Mouse (Mus musculus): ENCODE data around the gene Entpd2. TPM values are rescaled to one million over a fixed set of nuclear protein-coding genes. Genes with fewer than 3 reads are reported as not detected.
A peak's percentile ranks its signal among the peaks of the same experiment; 100 is the strongest.
"Not testable (repeated sequence)": the region's sequence is repeated elsewhere in the genome, so short reads cannot be mapped to it uniquely, and the experiment has no call there.

The Entpd2 gene
- polyA plus RNA-seq, 1 experiment: 5.0 TPM

DNA sequence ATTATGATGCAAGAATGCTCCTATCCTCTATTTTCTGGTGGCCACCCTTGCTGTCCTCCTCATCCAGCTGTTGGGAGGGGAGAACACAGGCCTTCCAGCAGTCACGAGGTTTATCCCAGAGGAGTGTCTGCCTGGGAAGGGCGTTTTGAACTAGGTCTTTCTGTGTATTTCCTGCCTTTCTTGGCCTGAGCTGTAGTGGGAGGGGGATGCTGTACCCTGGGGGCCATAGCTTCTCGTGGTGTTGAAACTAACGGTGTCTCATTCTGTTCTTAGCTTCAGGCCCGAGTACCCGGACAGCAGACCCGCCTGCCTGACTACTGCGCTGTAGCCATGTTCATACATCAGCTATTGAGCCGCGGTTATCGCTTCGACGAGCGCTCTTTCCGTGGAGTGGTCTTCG lies 4.6 kb downstream of the Entpd2 start:
- WGBS: 21% methylated on average over 16 of the region's 16 CpGs
- no peaks in the 10 kb centered on the region for H3K36me3 ChIP-seq (ENCODE audit: control insufficient read depth, insufficient read depth, low read length)
- peaks cover 18% of the 10 kb centered on the region for H3K27me3 ChIP-seq (ENCODE audit: control insufficient read depth, insufficient read depth, low read length)
- H3K4me3 ChIP-seq (ENCODE audit: extremely low read depth, insufficient read depth, insufficient read length): no peak overlapping the region
- TF ChIP-seq CTCF (IDR thresholded peaks at IDR 0.05; ENCODE audit: extremely low read depth, insufficient read depth, insufficient read length, insufficient replicate concordance) (no peak), POLR2A (IDR thresholded peaks at IDR 0.05; ENCODE audit: low read depth, low read length) (no peak)
- no peak overlapping the region for H3K27ac ChIP-seq (ENCODE audit: insufficient read depth, low read length)
- peaks cover 10% of the 10 kb centered on the region; the same call in 1 of the 2 replicates for H3K4me1 ChIP-seq (ENCODE audit: control insufficient read depth, insufficient read depth, insufficient read length)
- no peak for DNase-seq (ENCODE audit: low read depth in 1 of 2, low spot score in 2 of 2)

DNA sequence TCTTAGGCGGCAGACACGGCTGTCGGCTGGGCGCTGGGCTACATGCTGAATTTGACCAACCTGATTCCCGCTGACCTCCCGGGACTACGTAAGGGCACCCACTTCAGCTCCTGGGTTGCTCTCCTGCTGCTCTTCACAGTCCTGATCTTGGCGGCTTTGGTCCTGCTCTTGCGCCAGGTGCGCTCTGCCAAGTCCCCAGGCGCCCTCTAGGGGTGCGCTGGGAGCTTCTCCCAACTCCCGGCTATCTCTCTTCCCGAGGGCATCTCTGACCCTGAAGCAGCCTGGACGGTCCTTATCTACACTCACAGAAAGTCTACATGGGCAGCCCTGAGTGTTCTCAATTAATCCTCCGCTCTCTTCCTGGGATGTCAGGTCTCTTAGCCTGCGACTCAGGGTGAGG lies 5.1 kb downstream of the Entpd2 start:
- 7% methylated on average over 17 of the region's 17 CpGs for WGBS
- peaks cover 8% of the 10 kb centered on the region; the same call in 1 of the 2 replicates for H3K4me1 ChIP-seq (ENCODE audit: control insufficient read depth, insufficient read depth, insufficient read length)
- DNase-seq (ENCODE audit: low read depth in 1 of 2, low spot score in 2 of 2): peak in 1 of 2 experiments; percentile 19
- peak; percentile 48; the same call in 1 of the 2 replicates for TF ChIP-seq CTCF (IDR thresholded peaks at IDR 0.05; ENCODE audit: extremely low read depth, insufficient read depth, insufficient read length, insufficient replicate concordance)
- no peak for TF ChIP-seq POLR2A (IDR thresholded peaks at IDR 0.05; ENCODE audit: low read depth, low read length)
- no peak overlapping the region for H3K27ac ChIP-seq (ENCODE audit: insufficient read depth, low read length)
- no peak overlapping the region for H3K4me3 ChIP-seq (ENCODE audit: extremely low read depth, insufficient read depth, insufficient read length)
- H3K36me3 ChIP-seq (ENCODE audit: control insufficient read depth, insufficient read depth, low read length): no peaks in the 10 kb centered on the region
- peaks cover 15% of the 10 kb centered on the region for H3K27me3 ChIP-seq (ENCODE audit: control insufficient read depth, insufficient read depth, low read length)

- Histone ChIP-seq H3K27ac (ENCODE audit: insufficient read depth, low read length) (no peak overlapping the region), H3K4me3 (ENCODE audit: extremely low read depth, insufficient read depth, insufficient read length) (peak overlapping the region; percentile 32; the same call in 1 of the 2 replicates), H3K36me3 (ENCODE audit: control insufficient read depth, insufficient read depth, low read length) (no peaks in the 10 kb centered on the region), H3K4me1 (ENCODE audit: control insufficient read depth, insufficient read depth, insufficient read length) (peaks cover 6% of the 10 kb centered on the region; the same call in 1 of the 2 replicates), H3K27me3 (ENCODE audit: control insufficient read depth, insufficient read depth, low read length) (peaks cover 8% of the 10 kb centered on the region)
- peak; percentile 61 to 75 for DNase-seq (ENCODE audit: low read depth in 1 of 2, low spot score in 2 of 2)
- TF ChIP-seq CTCF (IDR thresholded peaks at IDR 0.05; ENCODE audit: extremely low read depth, insufficient read depth, insufficient read length, insufficient replicate concordance) (peak; percentile 68; the same call in 1 of the 2 replicates), POLR2A (IDR thresholded peaks at IDR 0.05; ENCODE audit: low read depth, low read length) (no peak)
- WGBS: 2% methylated on average over 13 of the region's 13 CpGs
Measured at GRCm38 (mm10) chr2:25402377-25402971, 6.8 kb downstream of the Entpd2 start.

GRCm38 (mm10) chr2:25402972-25403601 lies 7.4 kb downstream of the Entpd2 start:
- H3K27me3 ChIP-seq (ENCODE audit: control insufficient read depth, insufficient read depth, low read length): peaks cover 8% of the 10 kb centered on the region
- WGBS: 8% methylated on average over 48 of the region's 54 CpGs

DNA sequence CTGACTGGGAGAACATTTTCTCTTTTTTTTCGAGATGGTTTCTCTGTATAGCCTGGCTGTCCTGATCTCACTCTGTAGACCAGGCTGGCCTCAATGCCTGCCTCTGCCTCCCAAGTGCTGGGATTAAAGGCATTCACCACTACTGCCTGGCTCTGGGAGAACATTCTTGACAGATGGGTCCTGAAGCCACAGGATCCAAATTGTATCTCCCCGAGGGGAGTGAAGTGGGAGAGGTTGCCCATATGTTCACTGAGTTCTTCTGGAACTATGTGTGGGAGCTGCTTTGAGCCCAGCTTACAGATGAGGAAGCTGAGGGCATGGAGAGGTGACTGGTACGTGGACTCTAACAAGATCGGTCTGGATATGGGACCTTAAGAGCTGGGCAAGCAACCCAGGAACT lies 8.3 kb downstream of the Entpd2 start:
- H3K27ac ChIP-seq (ENCODE audit: insufficient read depth, low read length): no peak overlapping the region
- WGBS: 84% methylated on average over 4 of the region's 4 CpGs
- H3K36me3 ChIP-seq (ENCODE audit: control insufficient read depth, insufficient read depth, low read length): no peaks in the 10 kb centered on the region
- no peak for TF ChIP-seq CTCF (IDR thresholded peaks at IDR 0.05; ENCODE audit: extremely low read depth, insufficient read depth, insufficient read length, insufficient replicate concordance)
- no peak for TF ChIP-seq POLR2A (IDR thresholded peaks at IDR 0.05; ENCODE audit: low read depth, low read length)
- peaks cover 8% of the 10 kb centered on the region for H3K27me3 ChIP-seq (ENCODE audit: control insufficient read depth, insufficient read depth, low read length)
- no peak overlapping the region for H3K4me3 ChIP-seq (ENCODE audit: extremely low read depth, insufficient read depth, insufficient read length)
- peaks cover 6% of the 10 kb centered on the region; the same call in 1 of the 2 replicates for H3K4me1 ChIP-seq (ENCODE audit: control insufficient read depth, insufficient read depth, insufficient read length)
- DNase-seq (ENCODE audit: low read depth in 1 of 2, low spot score in 2 of 2): no peak

More at GRCm38 (mm10) chr2:25402972-25403601, 7.4 kb downstream of the Entpd2 start:
- Histone ChIP-seq H3K36me3 (ENCODE audit: control insufficient read depth, insufficient read depth, low read length) (no peaks in the 10 kb centered on the region), H3K4me1 (ENCODE audit: control insufficient read depth, insufficient read depth, insufficient read length) (peaks cover 6% of the 10 kb centered on the region; the same call in 1 of the 2 replicates), H3K4me3 (ENCODE audit: extremely low read depth, insufficient read depth, insufficient read length) (peak overlapping the region; percentile 32; the same call in 1 of the 2 replicates), H3K27ac (ENCODE audit: insufficient read depth, low read length) (no peak overlapping the region)
- TF ChIP-seq POLR2A (IDR thresholded peaks at IDR 0.05; ENCODE audit: low read depth, low read length) (no peak), CTCF (IDR thresholded peaks at IDR 0.05; ENCODE audit: extremely low read depth, insufficient read depth, insufficient read length, insufficient replicate concordance) (no peak)
- DNase-seq (ENCODE audit: low read depth in 1 of 2, low spot score in 2 of 2): no peak

DNA sequence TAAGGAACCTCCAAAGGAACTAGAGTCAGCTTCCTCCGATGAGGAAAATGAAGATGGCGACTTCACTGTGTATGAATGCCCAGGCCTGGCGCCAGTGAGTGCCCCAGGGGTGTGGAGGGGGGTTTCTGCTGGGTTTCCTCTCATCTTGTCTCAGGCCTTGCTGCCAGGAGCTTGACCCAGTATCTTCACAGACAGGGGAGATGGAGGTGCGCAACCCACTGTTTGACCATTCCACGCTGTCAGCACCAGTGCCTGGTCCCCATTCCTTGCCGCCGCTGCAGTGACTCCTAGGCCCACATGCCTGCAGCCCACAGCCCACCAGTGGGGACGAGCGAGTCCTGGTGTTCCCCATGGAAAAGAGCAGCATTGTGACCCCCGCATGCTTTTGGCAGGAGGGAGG lies 13.2 kb downstream of the Entpd2 start:
- DNase-seq (ENCODE audit: low read depth in 1 of 2, low spot score in 2 of 2): no peak
- Histone ChIP-seq H3K36me3 (ENCODE audit: control insufficient read depth, insufficient read depth, low read length) (no peaks in the 10 kb centered on the region), H3K4me3 (ENCODE audit: extremely low read depth, insufficient read depth, insufficient read length) (no peak overlapping the region), H3K27me3 (ENCODE audit: control insufficient read depth, insufficient read depth, low read length) (no peaks in the 10 kb centered on the region), H3K27ac (ENCODE audit: insufficient read depth, low read length) (no peak overlapping the region), H3K4me1 (ENCODE audit: control insufficient read depth, insufficient read depth, insufficient read length) (no peaks in the 10 kb centered on the region)
- 85% methylated on average over 10 of the region's 10 CpGs for WGBS
- TF ChIP-seq POLR2A (IDR thresholded peaks at IDR 0.05; ENCODE audit: low read depth, low read length) (no peak), CTCF (IDR thresholded peaks at IDR 0.05; ENCODE audit: extremely low read depth, insufficient read depth, insufficient read length, insufficient replicate concordance) (no peak)

- not testable (repeated sequence) for H3K4me3 ChIP-seq (ENCODE audit: extremely low read depth, insufficient read depth, insufficient read length); H3K27ac ChIP-seq (ENCODE audit: insufficient read depth, low read length); DNase-seq (ENCODE audit: low read depth in 1 of 2, low spot score in 2 of 2)
Measured at GRCm38 (mm10) chr2:25413436-25413835, 17.8 kb downstream of the Entpd2 start.

More at GRCm38 (mm10) chr2:25413436-25413835, 17.8 kb downstream of the Entpd2 start:
- H3K27me3 ChIP-seq (ENCODE audit: control insufficient read depth, insufficient read depth, low read length); H3K4me1 ChIP-seq (ENCODE audit: control insufficient read depth, insufficient read depth, insufficient read length); H3K36me3 ChIP-seq (ENCODE audit: control insufficient read depth, insufficient read depth, low read length): not testable (repeated sequence)

Data from spleen, adult 2 months (tissue).